Comparison of ENCODE assay signal across 9 mouse cellular contexts in the genomic region with DNA sequence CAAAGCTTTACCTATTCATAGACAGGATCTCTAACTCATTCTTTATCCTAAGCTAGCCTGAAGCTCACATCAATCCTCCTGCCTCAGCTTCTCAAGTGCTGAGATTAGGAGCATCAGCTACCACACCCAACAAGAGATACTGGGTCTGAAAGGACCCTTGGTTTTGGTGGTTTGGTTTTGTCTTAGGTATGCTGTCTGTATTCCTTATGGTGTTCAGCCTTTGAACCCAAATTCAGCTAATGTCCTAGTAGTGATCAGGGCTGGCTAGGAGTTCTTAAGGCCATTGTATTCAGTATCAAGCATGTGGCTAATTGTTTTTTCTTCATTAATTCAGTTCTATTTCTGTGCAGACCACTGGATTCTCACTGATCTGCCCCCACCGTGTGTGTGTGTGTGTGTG. TPM values are rescaled to one million over a fixed set of nuclear protein-coding genes. Genes with fewer than 3 reads are reported as not detected.
DNase-seq lines count a peak whose midpoint lies in the region; ATAC-seq and TF ChIP-seq lines count a peak whose summit lies in the region.
"Had no signal": no experiment of that assay in that cellular context is flagged by ENCODE, and none has a peak within 500 bp of the region (broad histone marks: within the 10 kb centered on the region; RNA-seq: fewer than 3 reads in every experiment).

No protein-coding gene starts in this region.

- H3K27ac ChIP-seq in kidney, adult 2 months (ENCODE audit: insufficient read depth, low read depth, low read length), result peak overlapping the region; percentile 97
- H3K27ac ChIP-seq in hindbrain, embryonic 13.5 days, result peak overlapping the region; percentile 97
- peak overlapping the region; percentile 95 for H3K27ac ChIP-seq in midbrain, embryonic 14.5 days (replicated peaks; ENCODE audit: low read depth, low read length)

- peak overlapping the region; percentile 90 for H3K4me3 ChIP-seq in kidney, adult 2 months (ENCODE audit: insufficient read depth, low read depth, low read length)
- H3K4me3 ChIP-seq in hindbrain, embryonic 13.5 days, result peak overlapping the region; percentile 96
- H3K4me3 ChIP-seq in midbrain, embryonic 14.5 days (replicated peaks; ENCODE audit: low read depth, low read length), result peak overlapping the region; percentile 91

- DNase-seq in kidney, adult 2 months, result no peak
- no peak for DNase-seq in kidney, adult 8-10 months
- peak; percentile 8 for DNase-seq in R1 (ENCODE audit: low read depth, low spot score)
- no peak for DNase-seq in midbrain, embryonic 14.5 days
- DNase-seq in frontal cortex, postnatal 10 days (ENCODE audit: low spot score in 2 of 2), result no peak
- no peak for DNase-seq in gastrocnemius, adult 8-10 months (ENCODE audit: low spot score in 2 of 2)
- DNase-seq in kidney, postnatal 14 days, result no peak

- H3K4me2 ChIP-seq in hindbrain, embryonic 13.5 days, result peak overlapping the region; percentile 75
- peak overlapping the region; percentile 69 for H3K4me2 ChIP-seq in midbrain, embryonic 14.5 days (ENCODE audit: low read length)

- H3K27me3 ChIP-seq in kidney, adult 2 months (replicated peaks; ENCODE audit: control insufficient read depth, insufficient read depth, low read length), result no peaks in the 10 kb centered on the region
- H3K27me3 ChIP-seq in hindbrain, embryonic 13.5 days, result no peaks in the 10 kb centered on the region; the same call in 1 of the 2 replicates
- no peaks in the 10 kb centered on the region for H3K27me3 ChIP-seq in midbrain, embryonic 14.5 days (ENCODE audit: control insufficient read depth, insufficient read depth, low read length)
- H3K27me3 ChIP-seq: Patski had no signal

- no peak for TF ChIP-seq POLR2A in kidney, adult 2 months (IDR thresholded peaks at IDR 0.05; ENCODE audit: low read depth, low read length)

- no peaks in the 10 kb centered on the region for H3K9me3 ChIP-seq in hindbrain, embryonic 13.5 days
- no peaks in the 10 kb centered on the region for H3K9me3 ChIP-seq in midbrain, embryonic 14.5 days (ENCODE audit: control insufficient read depth, low read length)

- ATAC-seq in hindbrain, embryonic 13.5 days (ENCODE audit: low FRiP score), result no peak
- no peak for ATAC-seq in midbrain, embryonic 14.5 days (ENCODE audit: low FRiP score, low TSS enrichment)

- 0% methylated on average over 1 of the region's 1 CpGs for WGBS in kidney, adult 2 months
- 0% methylated on average over 1 of the region's 1 CpGs for WGBS in hindbrain, embryonic 13.5 days
- WGBS in midbrain, embryonic 14.5 days, result 0% methylated on average over 1 of the region's 1 CpGs

- peak overlapping the region; percentile 98 for H3K9ac ChIP-seq in hindbrain, embryonic 13.5 days
- H3K9ac ChIP-seq in midbrain, embryonic 14.5 days (replicated peaks; ENCODE audit: low read length), result peak overlapping the region; percentile 98

- H3K4me1 ChIP-seq in kidney, adult 2 months (ENCODE audit: control insufficient read depth, insufficient read depth, low read length), result peaks cover 9% of the 10 kb centered on the region; the same call in 1 of the 2 replicates
- peaks cover 31% of the 10 kb centered on the region for H3K4me1 ChIP-seq in hindbrain, embryonic 13.5 days (replicated peaks)
- peaks cover 21% of the 10 kb centered on the region for H3K4me1 ChIP-seq in midbrain, embryonic 14.5 days (ENCODE audit: control insufficient read depth, insufficient read depth, low read length)

- no peak for TF ChIP-seq CTCF in kidney, adult 2 months (conservative IDR thresholded peaks at IDR 0.05; ENCODE audit: insufficient read depth, insufficient read length, low read depth, low read length)

- no peaks in the 10 kb centered on the region; the same call in 1 of the 2 replicates for H3K36me3 ChIP-seq in kidney, adult 2 months (ENCODE audit: control insufficient read depth, insufficient read depth, low read length)
- H3K36me3 ChIP-seq in hindbrain, embryonic 13.5 days, result no peaks in the 10 kb centered on the region
- H3K36me3 ChIP-seq in midbrain, embryonic 14.5 days (ENCODE audit: control insufficient read depth, insufficient read depth, low read length), result 0 out of 2 replicates have a peak, but pooled peaks cover 3% of the 10 kb centered on the region

RNA-seq across cellular contexts. Expression of a gene that starts 0.5 kb away (rescaled TPM):
- polyA plus RNA-seq in kidney, adult 2 months (2012; rRNA removed), result 17.6 and 20.8 TPM in 2 replicates
- 29.7 and 33.4 TPM in 2 replicates for polyA plus RNA-seq in hindbrain, embryonic 13.5 days (2015; fragmentation: Nextera tagmentation; extraction: Ambion mirVana)
- 51.6 and 55.8 TPM in 2 replicates for polyA plus RNA-seq in midbrain, embryonic 14.5 days (2014; fragmentation: Nextera tagmentation; extraction: Ambion mirVana)
- total RNA-seq in gastrocnemius, adult 8-10 months (2022), result 10 to 100 TPM; 28.5 to 36.4 (median 31.0) TPM
